ENCODE assay signal across 8 mouse cellular contexts in genomic region chr3:135438913-135439531, GRCm38 (mm10). TPM values are rescaled to one million over a fixed set of nuclear protein-coding genes. Genes with fewer than 3 reads are reported as not detected.
DNase-seq lines count a peak whose midpoint lies in the region; ATAC-seq and TF ChIP-seq lines count a peak whose summit lies in the region.

No protein-coding gene starts in this region.

- peak; percentile 36 for TF ChIP-seq POLR2A in kidney, adult 2 months (IDR thresholded peaks at IDR 0.05; ENCODE audit: low read depth, low read length)
- TF ChIP-seq POLR2A in limb, embryonic 14.5 days (IDR thresholded peaks at IDR 0.05; ENCODE audit: borderline replicate concordance, extremely low read depth, insufficient read depth, insufficient read length) = no peak
- peak; percentile 9 for TF ChIP-seq POLR2A in spleen, adult 2 months (IDR thresholded peaks at IDR 0.05; ENCODE audit: low read depth, low read length)

- no peak for TF ChIP-seq CTCF in kidney, adult 2 months (conservative IDR thresholded peaks at IDR 0.05; ENCODE audit: insufficient read depth, insufficient read length, low read depth, low read length)
- TF ChIP-seq CTCF in spleen, adult 2 months (IDR thresholded peaks at IDR 0.05; ENCODE audit: extremely low read depth, insufficient read depth, insufficient read length, insufficient replicate concordance) = no peak

- H3K9ac ChIP-seq in embryonic facial prominence, embryonic 12.5 days = peak overlapping the region; percentile 97
- peak overlapping the region; percentile 99 for H3K9ac ChIP-seq in limb, embryonic 14.5 days (ENCODE audit: low read depth, low read length, severe bottlenecking)
- peak overlapping the region; percentile 96 for H3K9ac ChIP-seq in midbrain, embryonic 16.5 days (ENCODE audit: low read depth, low read length)

- H3K27me3 ChIP-seq in embryonic facial prominence, embryonic 12.5 days = no peaks in the 10 kb centered on the region
- no peaks in the 10 kb centered on the region for H3K27me3 ChIP-seq in kidney, adult 2 months (replicated peaks; ENCODE audit: control insufficient read depth, insufficient read depth, low read length)
- no peaks in the 10 kb centered on the region for H3K27me3 ChIP-seq in limb, embryonic 14.5 days (ENCODE audit: control insufficient read depth, insufficient read depth, low read length)
- H3K27me3 ChIP-seq in midbrain, embryonic 16.5 days (ENCODE audit: control insufficient read depth, insufficient read depth, low read depth, low read length) = no peaks in the 10 kb centered on the region
- no peaks in the 10 kb centered on the region for H3K27me3 ChIP-seq in spleen, adult 2 months (ENCODE audit: control insufficient read depth, insufficient read depth, low read length)

- H3K9me3 ChIP-seq in embryonic facial prominence, embryonic 12.5 days = no peaks in the 10 kb centered on the region
- no peaks in the 10 kb centered on the region for H3K9me3 ChIP-seq in limb, embryonic 14.5 days (ENCODE audit: control insufficient read depth, low read length)
- H3K9me3 ChIP-seq in midbrain, embryonic 16.5 days (replicated peaks; ENCODE audit: control insufficient read depth, low read length, poor library complexity, severe bottlenecking) = no peaks in the 10 kb centered on the region

- under 1% methylated on average over 33 of the region's 76 CpGs for whole genome bisulfite sequencing in embryonic facial prominence, embryonic 12.5 days
- under 1% methylated on average over 60 of the region's 76 CpGs for WGBS in kidney, adult 2 months
- 0% methylated on average over 18 of the region's 76 CpGs for WGBS in limb, embryonic 14.5 days
- under 1% methylated on average over 51 of the region's 76 CpGs for WGBS in midbrain, embryonic 16.5 days
- WGBS in spleen, adult 2 months = 1% methylated on average over 55 of the region's 76 CpGs

- peak; percentile 79 for DNase-seq in 3T3-L1 (ENCODE audit: low read depth, low spot score)
- peak; percentile 85 to 92 for DNase-seq in adrenal gland, postnatal 36 days
- DNase-seq in heart, adult 18-20 months = peak; percentile 89 to 93
- DNase-seq in kidney, adult 2 months = peak; percentile 95
- DNase-seq in limb, embryonic 14.5 days (ENCODE audit: low spot score) = peak; percentile 77
- peak; percentile 70 to 85 for DNase-seq in spleen, adult 2 months (ENCODE audit: low read depth in 1 of 2, low spot score in 2 of 2)

- peaks cover 6% of the 10 kb centered on the region; the same call in 1 of the 2 replicates for H3K36me3 ChIP-seq in embryonic facial prominence, embryonic 12.5 days
- H3K36me3 ChIP-seq in kidney, adult 2 months (ENCODE audit: control insufficient read depth, insufficient read depth, low read length) = peaks cover 3% of the 10 kb centered on the region; the same call in 1 of the 2 replicates
- H3K36me3 ChIP-seq in limb, embryonic 14.5 days (ENCODE audit: control insufficient read depth, insufficient read depth, low read length) = peaks cover 29% of the 10 kb centered on the region
- H3K36me3 ChIP-seq in midbrain, embryonic 16.5 days (ENCODE audit: control insufficient read depth, insufficient read depth, low read length) = no peaks in the 10 kb centered on the region; the same call in 1 of the 2 replicates
- H3K36me3 ChIP-seq in spleen, adult 2 months (ENCODE audit: control insufficient read depth, insufficient read depth, low read length) = peaks cover 6% of the 10 kb centered on the region; the same call in 1 of the 2 replicates

- H3K4me1 ChIP-seq in embryonic facial prominence, embryonic 12.5 days = peaks cover 14% of the 10 kb centered on the region; the same call in 1 of the 2 replicates
- H3K4me1 ChIP-seq in kidney, adult 2 months (ENCODE audit: control insufficient read depth, insufficient read depth, low read length) = peaks cover 8% of the 10 kb centered on the region; the same call in 1 of the 2 replicates
- peaks cover 10% of the 10 kb centered on the region for H3K4me1 ChIP-seq in limb, embryonic 14.5 days (ENCODE audit: control insufficient read depth, insufficient read depth, low read length)
- H3K4me1 ChIP-seq in midbrain, embryonic 16.5 days (ENCODE audit: control insufficient read depth, insufficient read depth, low read length) = peaks cover 34% of the 10 kb centered on the region
- no peaks in the 10 kb centered on the region; the same call in 1 of the 2 replicates for H3K4me1 ChIP-seq in spleen, adult 2 months (ENCODE audit: control insufficient read depth, insufficient read depth, insufficient read length)

- peak overlapping the region; percentile 95 for H3K4me2 ChIP-seq in embryonic facial prominence, embryonic 12.5 days (replicated peaks)
- peak overlapping the region; percentile 96 for H3K4me2 ChIP-seq in limb, embryonic 14.5 days (replicated peaks; ENCODE audit: low read depth, low read length, severe bottlenecking)
- H3K4me2 ChIP-seq in midbrain, embryonic 16.5 days (ENCODE audit: low read length) = peak overlapping the region; percentile 86

- H3K4me3 ChIP-seq in embryonic facial prominence, embryonic 12.5 days = peak overlapping the region; percentile 97
- H3K4me3 ChIP-seq in kidney, adult 2 months (ENCODE audit: insufficient read depth, low read depth, low read length) = peak overlapping the region; percentile 90
- H3K4me3 ChIP-seq in limb, embryonic 14.5 days (replicated peaks; ENCODE audit: low read length) = peak overlapping the region; percentile 87
- peak overlapping the region; percentile 91 for H3K4me3 ChIP-seq in midbrain, embryonic 16.5 days (ENCODE audit: low read depth, low read length)
- H3K4me3 ChIP-seq in spleen, adult 2 months (ENCODE audit: extremely low read depth, insufficient read depth, insufficient read length) = peak overlapping the region; percentile 99

- H3K27ac ChIP-seq in embryonic facial prominence, embryonic 12.5 days = peak overlapping the region; percentile 100
- peak overlapping the region; percentile 98 for H3K27ac ChIP-seq in kidney, adult 2 months (ENCODE audit: insufficient read depth, low read depth, low read length)
- peak overlapping the region; percentile 100 for H3K27ac ChIP-seq in limb, embryonic 14.5 days (replicated peaks; ENCODE audit: low read depth, low read length)
- peak overlapping the region; percentile 98 for H3K27ac ChIP-seq in midbrain, embryonic 16.5 days (ENCODE audit: low read length)
- peak overlapping the region; percentile 99 for H3K27ac ChIP-seq in spleen, adult 2 months (ENCODE audit: insufficient read depth, low read length)

- ATAC-seq in embryonic facial prominence, embryonic 12.5 days (ENCODE audit: insufficient number of reproducible peaks, insufficient read depth, low FRiP score, low TSS enrichment) = peak; percentile 65
- ATAC-seq in limb, embryonic 14.5 days (ENCODE audit: low FRiP score, low read depth) = peak; percentile 45
- ATAC-seq in midbrain, embryonic 16.5 days = peak; percentile 61

RNA-seq across cellular contexts. Expression of gene Ube2d3, which starts 1.1 kb away (rescaled TPM):
- total RNA-seq in adrenal gland, postnatal 36 days (2021) = 100 to 1,000 TPM; 409 to 423 TPM
- 469 and 505 TPM in 2 replicates for polyA plus RNA-seq in embryonic facial prominence, embryonic 12.5 days (2016; fragmentation: Nextera tagmentation; extraction: Ambion mirVana)
- total RNA-seq in heart, adult 18-20 months (2021) = 100 to 1,000 TPM; 365 to 406 TPM
- 307 and 333 TPM in 2 replicates for polyA plus RNA-seq in kidney, adult 2 months (2012; rRNA removed)
- polyA plus RNA-seq in limb, embryonic 14.5 days (2012; rRNA removed) = 376 and 429 TPM in 2 replicates
- 518 and 519 TPM in 2 replicates for polyA plus RNA-seq in limb, embryonic 14.5 days (2014; fragmentation: Nextera tagmentation; extraction: Ambion mirVana)
- polyA plus RNA-seq in midbrain, embryonic 16.5 days (2015; fragmentation: Nextera tagmentation; extraction: Ambion mirVana) = 336 and 353 TPM in 2 replicates
- 174 and 242 TPM in 2 replicates for polyA plus RNA-seq in spleen, adult 2 months (2012; rRNA removed)

RNA-seq across cellular contexts. Expression of gene Cisd2, which starts 15.3 kb away (rescaled TPM):
- 10 to 100 TPM; 26.9 to 37.7 TPM for total RNA-seq in adrenal gland, postnatal 36 days (2021)
- polyA plus RNA-seq in embryonic facial prominence, embryonic 12.5 days (2016; fragmentation: Nextera tagmentation; extraction: Ambion mirVana) = 71.3 and 74.0 TPM in 2 replicates
- 10 to 100 TPM; 44.1 to 49.3 TPM for total RNA-seq in heart, adult 18-20 months (2021)
- polyA plus RNA-seq in kidney, adult 2 months (2012; rRNA removed) = 28.7 and 33.5 TPM in 2 replicates
- 37.1 and 44.6 TPM in 2 replicates for polyA plus RNA-seq in limb, embryonic 14.5 days (2012; rRNA removed)
- polyA plus RNA-seq in limb, embryonic 14.5 days (2014; fragmentation: Nextera tagmentation; extraction: Ambion mirVana) = 46.9 and 49.7 TPM in 2 replicates
- polyA plus RNA-seq in midbrain, embryonic 16.5 days (2015; fragmentation: Nextera tagmentation; extraction: Ambion mirVana) = 68.8 and 74.3 TPM in 2 replicates
- 19.1 and 20.1 TPM in 2 replicates for polyA plus RNA-seq in spleen, adult 2 months (2012; rRNA removed)

RNA-seq across cellular contexts. Expression of gene Manba, which starts 46.4 kb away (rescaled TPM):
- 10 to 100 TPM; 10.4 to 12.9 TPM for total RNA-seq in adrenal gland, postnatal 36 days (2021)
- polyA plus RNA-seq in embryonic facial prominence, embryonic 12.5 days (2016; fragmentation: Nextera tagmentation; extraction: Ambion mirVana) = 5.1 TPM in 2 replicates
- 10 to 100 TPM; 15.0 to 17.5 TPM for total RNA-seq in heart, adult 18-20 months (2021)
- polyA plus RNA-seq in kidney, adult 2 months (2012; rRNA removed) = 23.6 and 25.8 TPM in 2 replicates
- polyA plus RNA-seq in limb, embryonic 14.5 days (2012; rRNA removed) = 3.3 and 4.2 TPM in 2 replicates
- polyA plus RNA-seq in limb, embryonic 14.5 days (2014; fragmentation: Nextera tagmentation; extraction: Ambion mirVana) = 6.5 and 7.6 TPM in 2 replicates
- polyA plus RNA-seq in midbrain, embryonic 16.5 days (2015; fragmentation: Nextera tagmentation; extraction: Ambion mirVana) = 8.4 and 8.6 TPM in 2 replicates
- 4.4 and 5.1 TPM in 2 replicates for polyA plus RNA-seq in spleen, adult 2 months (2012; rRNA removed)

Comparison
In these comparisons a context has a peak if more than half of its experiments do, and no peak if none do; other contexts are left out.
1. Peak in every context shown above with its lines: DNase-seq, ATAC-seq, H3K4me3 ChIP-seq and H3K27ac ChIP-seq.